Mouse (Mus musculus) megakaryocyte progenitor cell, adult 5-6 weeks (primary cell): ENCODE measurements around the gene Spire2. TPM values are rescaled to one million over a fixed set of nuclear protein-coding genes. Genes with fewer than 3 reads are reported as not detected.

ENCODE experiments used
- ATAC-seq: replicated peaks from 2 replicates; pipeline ENCODE4 v1.8.0; 2016; ENCODE audit warnings: mild to moderate bottlenecking, moderate TSS enrichment, inconsistent platforms; ENCODE audit not compliant: poor library complexity
- total RNA-seq, 2 experiments: library from RNA; stranded (forward) in 1 of 2; stranded (reverse) in 1 of 2; fragments of 157-497, 149-512 nt in 1 of 2; fragments of 200-1000 nt in 1 of 2; gene quantifications; 2 replicates each; pipeline versions ENCODE4 v1.2.3 to v1.2.4; 2015 to 2017

Spire2 gene
- total RNA-seq, 2 experiments from 2014 or later = 0.07 TPM; not detected in 1

GRCm38 (mm10) chr8:123333091-123333587, 626 bp downstream of the Spire2 start:
- no peak for ATAC-seq

- ATAC-seq = no peak
Measured at GRCm38 (mm10) chr8:123333864-123334263, 1.4 kb downstream of the Spire2 start.

- no peak for ATAC-seq
Measured at GRCm38 (mm10) chr8:123334467-123334866, 2.0 kb downstream of the Spire2 start.

DNA sequence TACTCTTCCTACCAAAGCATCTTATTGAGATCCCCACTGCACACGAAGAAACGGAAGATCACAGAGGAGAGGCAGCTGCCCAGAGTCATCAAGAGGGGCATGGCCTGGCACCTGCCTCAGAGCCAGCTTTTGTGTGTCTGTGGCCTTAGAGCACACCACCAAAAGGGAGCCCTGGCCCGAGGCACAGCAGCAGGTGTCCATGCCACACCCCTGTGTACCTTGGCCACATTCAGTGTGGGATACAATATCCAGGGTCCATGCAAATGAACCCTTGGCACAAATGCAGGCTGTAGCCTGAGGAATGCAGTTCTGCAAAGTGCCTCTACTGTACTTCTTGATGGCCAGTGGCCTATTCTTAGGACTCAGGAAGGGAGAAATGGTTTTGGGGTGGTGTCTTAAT, 5.0 kb downstream of the Spire2 start:
- no peak for ATAC-seq

GRCm38 (mm10) chr8:123340071-123340470, 7.6 kb downstream of the Spire2 start:
- no peak for ATAC-seq

DNA sequence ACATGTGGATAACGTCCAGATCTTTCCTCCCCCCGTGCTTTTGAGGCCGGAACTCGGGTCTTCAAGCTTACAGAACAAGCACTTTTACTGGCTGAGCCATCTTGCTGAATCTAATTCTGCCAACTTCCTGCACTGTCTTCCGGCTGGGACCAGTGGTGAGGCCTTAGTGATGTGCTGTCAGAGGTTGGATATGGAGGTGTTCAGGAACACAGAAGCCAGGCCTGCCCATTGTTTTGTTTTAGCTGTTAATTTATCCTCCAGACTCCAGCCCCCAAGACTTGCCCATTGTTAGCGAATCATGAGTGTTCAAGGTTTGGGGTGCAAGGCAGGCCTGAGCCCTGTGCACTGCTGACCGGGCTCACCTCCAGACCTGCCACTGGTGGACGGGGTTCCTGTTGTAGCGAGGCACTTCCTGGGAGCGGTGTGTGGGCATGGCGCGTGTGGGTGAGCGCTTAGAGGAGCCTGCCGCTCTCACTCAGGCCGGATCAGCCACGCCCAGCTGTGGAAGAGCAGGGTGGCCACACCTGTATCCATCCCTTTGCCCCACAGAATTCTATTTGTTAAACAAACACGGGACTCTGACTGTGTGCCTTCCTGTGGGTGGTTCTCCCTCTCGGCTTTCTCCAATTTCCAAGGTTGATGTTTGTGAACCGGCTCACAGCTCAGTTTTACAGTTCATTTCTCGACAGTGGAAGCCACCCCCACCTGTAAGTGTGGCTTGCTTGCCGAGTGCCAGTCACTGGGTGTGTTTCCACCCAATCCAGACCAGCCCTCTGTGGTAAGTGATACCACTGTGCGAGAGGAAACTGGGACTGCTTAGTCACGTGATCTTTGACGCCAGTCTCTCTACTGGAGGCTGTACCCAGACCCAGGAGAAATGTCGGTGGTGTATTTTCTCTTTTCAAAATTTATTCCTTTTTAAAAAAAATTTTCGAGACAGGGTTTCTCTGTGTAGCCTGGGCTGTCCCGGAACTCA, 8.8 kb downstream of the Spire2 start:
- ATAC-seq = peak; percentile 79

DNA sequence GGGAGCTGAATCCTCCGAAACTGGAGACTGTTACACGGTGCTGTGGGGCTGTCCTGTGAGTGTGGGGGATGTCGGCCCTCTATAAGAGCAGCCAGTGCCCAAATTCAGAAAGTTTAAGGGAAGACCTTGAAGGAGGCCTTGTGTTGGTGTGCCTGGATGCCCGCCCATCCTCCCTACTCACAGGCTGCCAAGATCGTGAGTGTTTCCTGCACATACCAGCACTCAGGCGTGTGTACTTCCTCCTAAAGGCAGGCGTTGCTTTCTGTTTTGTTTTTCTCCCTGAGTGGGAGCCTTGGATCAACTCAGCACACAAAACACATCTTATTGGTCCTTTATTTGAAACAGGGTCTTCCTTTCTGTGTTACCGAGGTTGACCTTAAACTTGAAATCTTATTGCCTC, 9.7 kb downstream of the Spire2 start:
- ATAC-seq = peak; percentile 54

GRCm38 (mm10) chr8:123342911-123343310, 10.4 kb downstream of the Spire2 start:
- ATAC-seq = no peak

- ATAC-seq = no peak
Measured at GRCm38 (mm10) chr8:123343422-123343821, 10.9 kb downstream of the Spire2 start.

DNA sequence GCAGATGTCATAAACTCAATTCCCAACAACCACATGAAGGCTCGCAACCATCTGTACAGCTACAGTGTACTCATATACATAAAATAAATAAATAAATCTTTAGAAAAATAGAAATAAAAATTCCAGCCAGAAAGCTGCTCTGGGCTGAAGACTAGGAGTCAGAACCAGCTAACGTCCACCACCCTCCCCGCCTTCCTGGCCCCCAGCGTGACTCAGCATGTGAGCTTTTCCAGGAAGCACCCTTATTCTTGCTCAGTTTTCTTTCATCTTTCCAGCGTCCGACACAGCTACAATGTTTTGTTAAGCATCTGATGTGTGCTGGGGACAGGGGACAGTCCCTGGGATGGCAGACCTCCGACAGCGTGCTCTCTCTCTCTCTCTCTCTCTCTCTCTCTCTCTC, 12.6 kb downstream of the Spire2 start:
- no peak for ATAC-seq

DNA sequence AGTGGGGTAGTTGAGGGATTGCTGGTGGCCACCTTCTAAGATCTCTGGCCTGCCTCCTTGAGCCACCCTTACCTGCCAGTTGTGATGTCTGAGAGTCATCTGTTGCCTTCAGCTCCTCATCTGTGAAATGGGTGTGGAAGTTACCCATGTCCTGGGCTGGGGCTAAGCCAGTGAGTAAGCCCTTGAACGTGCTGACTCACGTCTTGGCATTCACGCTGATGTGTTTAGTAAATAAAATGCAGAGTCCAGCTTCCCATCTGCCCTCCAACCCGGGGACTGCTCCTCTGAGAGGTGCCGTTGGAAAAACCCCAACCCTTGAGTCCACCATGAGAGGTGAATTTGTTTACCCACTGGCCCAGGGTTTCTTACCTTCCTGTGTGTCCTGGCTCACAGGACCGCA, 13.3 kb downstream of the Spire2 start:
- ATAC-seq = no peak

- 0 out of 2 replicates have a peak, but pooled peaks have one; percentile 44 for ATAC-seq
Measured at GRCm38 (mm10) chr8:123347293-123347692, 14.8 kb downstream of the Spire2 start.

GRCm38 (mm10) chr8:123348237-123348843, 15.8 kb downstream of the Spire2 start:
- ATAC-seq = no peak

- ATAC-seq = no peak
Measured at GRCm38 (mm10) chr8:123349073-123349472, 16.6 kb downstream of the Spire2 start.

- ATAC-seq = no peak
Measured at GRCm38 (mm10) chr8:123352118-123352517, 19.6 kb downstream of the Spire2 start.

GRCm38 (mm10) chr8:123352786-123353185, 20.3 kb downstream of the Spire2 start:
- ATAC-seq = peak; percentile 91

DNA sequence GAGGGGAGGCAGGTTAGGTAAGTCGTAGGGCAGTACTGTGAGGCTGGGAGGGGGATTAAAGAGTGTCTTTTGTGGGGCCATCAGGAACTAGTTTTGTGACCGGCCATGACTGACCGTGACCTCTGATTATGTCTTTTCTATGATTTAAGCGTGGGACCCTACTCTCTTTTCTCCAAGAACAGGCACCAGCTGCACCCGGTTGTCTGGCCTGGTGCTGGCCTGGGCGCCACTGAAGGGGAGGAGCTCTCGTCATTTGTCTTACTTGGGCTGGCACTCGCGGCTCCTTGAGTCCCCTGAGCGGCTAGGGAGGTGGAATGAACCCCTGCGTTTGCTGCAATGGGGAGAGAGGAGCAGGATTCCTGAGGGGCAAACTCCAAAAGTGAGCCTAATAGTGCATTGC, 20.7 kb downstream of the Spire2 start:
- ATAC-seq = no peak

- ATAC-seq = peak; percentile 100
Measured at GRCm38 (mm10) chr8:123361082-123361739, 28.7 kb downstream of the Spire2 start.

DNA sequence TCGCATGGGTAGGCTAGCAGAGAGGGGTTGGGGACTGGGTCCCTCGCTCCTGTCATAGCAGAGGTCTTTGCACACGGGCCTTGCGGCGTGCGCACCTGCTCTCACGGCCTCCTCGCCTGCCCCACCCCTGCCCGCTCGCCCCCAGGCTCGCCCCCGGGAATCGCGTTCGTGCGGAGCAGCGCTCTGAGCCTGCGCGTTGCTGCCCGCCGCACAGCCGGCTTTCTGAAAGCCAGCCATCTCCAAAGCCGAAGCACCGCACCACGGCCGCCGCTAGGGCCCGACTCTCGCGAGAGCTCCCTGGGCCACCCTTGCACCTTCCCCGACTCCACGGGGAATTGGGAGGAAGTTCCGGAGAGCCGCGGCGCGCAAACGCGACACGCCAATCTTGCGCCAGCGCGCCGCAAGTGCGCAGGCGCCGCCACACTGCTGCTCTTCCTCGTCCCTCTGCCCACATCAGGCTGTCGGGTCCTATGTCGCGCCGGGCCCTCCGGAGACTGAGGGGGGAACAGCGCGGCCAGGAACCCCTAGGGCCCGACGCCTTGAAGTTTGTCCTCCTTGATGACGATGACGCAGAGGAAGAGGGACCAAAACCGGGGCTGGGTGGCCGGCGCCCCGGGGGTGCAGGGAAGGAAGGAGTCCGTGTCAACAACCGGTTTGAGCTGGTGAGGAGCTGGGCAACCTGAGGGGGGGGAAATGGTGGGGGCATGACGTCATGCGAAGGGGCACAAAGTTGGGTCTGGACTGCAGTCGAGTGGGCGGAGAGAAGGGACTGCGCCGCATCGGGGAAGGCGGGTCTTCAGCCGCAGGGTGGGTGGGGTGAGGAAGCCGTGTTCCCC, 41.1 kb downstream of the Spire2 start, which contains the start of gene Tcf25:
Tcf25 (plus strand) TSS at position 351 of the 836 bp plus-strand sequence.
- ATAC-seq = peak; percentile 85

GRCm38 (mm10) chr8:123374239-123374578, 41.7 kb downstream of the Spire2 start:
- ATAC-seq = peak; percentile 81
